Mouse (Mus musculus) adrenal gland, adult 18-20 months (tissue): ENCODE measurements around the gene Adgrf4. TPM values are rescaled to one million over a fixed set of nuclear protein-coding genes. Genes with fewer than 3 reads are reported as not detected.
A peak's percentile ranks its signal among the peaks of the same experiment; 100 is the strongest.

Experiments
- DNase-seq, 2 experiments: peaks; one replicate each; pipeline ENCODE4 v3.0.0; 2021 to 2022; ENCODE audit warnings: low spot score in 2 of 2
- long read RNA-seq, 2 experiments: library from polyadenylated mRNA; stranded (forward); transcript quantifications; one replicate each; pipeline ENCODE4 v2.0.0; 2021
- total RNA-seq, 2 experiments: library from RNA; stranded (reverse); gene quantifications; 1 replicate in 1 of 2; 2 replicates in 1 of 2; pipeline ENCODE4 v1.2.3; 2021

Gene Adgrf4
- under 1 TPM; 0.10 to 0.30 TPM for total RNA-seq
- long read RNA-seq, experiment 1, result 0 reads
- long read RNA-seq, experiment 2, result 0 reads

- no peak for DNase-seq
These were observed at the start of gene Adgrf4 for GRCm38 (mm10) chr17:42692136-42692535. Adgrf4 (minus strand) TSS chr17:42692284.

- DNase-seq, result no peak
These were observed 49.7 kb upstream of the Adgrf4 start, which contains the start of gene Adgrf2 for GRCm38 (mm10) chr17:42741801-42742217. Adgrf2 (minus strand) TSS chr17:42742179.

- no peak for DNase-seq
These were observed 46.7 kb upstream of the Adgrf4 start for GRCm38 (mm10) chr17:42738794-42739193.

DNA sequence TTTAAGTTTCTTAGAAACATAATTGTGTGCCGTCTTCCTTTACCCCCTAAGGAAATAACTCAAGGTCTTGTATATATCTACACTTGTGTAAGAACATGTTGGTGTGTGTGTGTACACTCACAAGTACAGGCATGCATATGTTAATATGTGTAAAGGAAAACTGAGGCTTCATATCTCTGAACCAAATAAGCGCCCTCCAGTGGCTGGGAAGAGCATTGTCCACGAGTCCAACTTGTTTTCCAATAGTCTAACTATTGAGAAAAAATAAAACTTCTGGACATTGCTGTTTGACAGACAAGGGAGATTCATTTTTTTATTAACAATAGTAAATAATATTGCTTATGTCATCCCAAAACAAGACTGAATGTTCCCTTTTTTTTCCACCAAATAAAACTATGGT is 25.1 kb upstream of the Adgrf4 start:
- no peak for DNase-seq

DNA sequence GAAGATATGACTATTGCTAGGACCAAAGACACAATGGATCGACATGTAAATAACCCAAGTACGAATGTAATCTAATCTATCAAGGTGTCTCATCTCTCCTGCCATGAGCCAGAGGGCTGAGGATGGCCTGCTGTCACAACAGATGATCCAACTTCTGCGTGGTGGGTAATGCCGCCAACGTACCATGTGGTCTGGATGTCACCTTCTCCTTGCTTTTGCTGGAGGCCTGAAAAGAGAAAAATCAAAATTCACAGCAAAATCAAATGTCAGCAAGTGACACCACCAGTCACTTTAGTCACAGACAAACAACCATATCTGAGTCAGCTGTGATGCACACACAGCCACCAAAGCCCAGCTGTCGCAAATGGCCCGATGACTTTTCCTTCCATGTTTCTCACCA is 22.9 kb upstream of the Adgrf4 start:
- DNase-seq, result no peak

GRCm38 (mm10) chr17:42710717-42711116 is 18.6 kb upstream of the Adgrf4 start:
- DNase-seq, result no peak

- no peak for DNase-seq
These were observed 13.5 kb upstream of the Adgrf4 start for GRCm38 (mm10) chr17:42705611-42706010.

- DNase-seq, result no peak
These were observed 10.1 kb upstream of the Adgrf4 start for GRCm38 (mm10) chr17:42702198-42702597.

- DNase-seq, result no peak
These were observed 2.6 kb upstream of the Adgrf4 start for GRCm38 (mm10) chr17:42694730-42695129.

GRCm38 (mm10) chr17:42690531-42690930 is 1.6 kb downstream of the Adgrf4 start:
- no peak for DNase-seq

DNA sequence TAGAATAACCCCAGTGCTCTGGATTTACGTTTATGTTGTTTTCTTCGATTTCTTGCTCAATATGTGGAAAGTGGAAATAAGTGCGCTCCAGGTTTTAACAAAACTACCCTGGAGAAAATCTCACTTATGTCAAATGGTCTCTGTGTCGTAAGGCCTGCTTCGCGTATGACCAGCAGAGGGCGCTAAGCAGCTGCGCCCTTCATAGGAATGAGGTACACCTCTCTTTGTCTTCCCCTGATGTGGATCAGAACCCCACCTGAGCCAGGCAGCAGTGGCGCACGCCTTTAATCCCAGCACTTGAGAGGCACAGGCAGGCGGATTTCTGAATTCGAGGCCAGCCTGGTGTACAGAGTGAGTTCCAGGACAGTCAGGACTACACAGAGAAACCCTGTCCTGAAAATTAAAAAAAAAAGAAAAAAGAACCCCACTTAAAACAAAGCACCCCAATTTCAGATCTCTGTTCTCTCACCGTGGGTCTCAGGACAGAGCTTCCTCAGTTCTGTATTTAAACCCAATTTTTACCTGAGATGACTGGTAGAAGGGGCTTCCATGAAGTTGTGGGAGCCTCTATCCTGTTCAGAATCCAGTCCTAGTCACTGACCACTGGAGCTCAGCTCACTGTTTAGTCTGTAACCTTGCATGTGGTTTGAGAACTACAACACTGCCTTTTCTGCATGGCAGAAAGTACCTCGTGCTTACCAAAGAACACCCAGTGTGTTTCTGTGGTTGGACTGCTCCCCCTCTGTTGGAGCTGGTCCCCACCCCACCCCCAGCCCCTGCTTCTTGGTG is 33.3 kb downstream of the Adgrf4 start:
- DNase-seq, result peak; percentile 36 to 43

- no peak for DNase-seq
These were observed 48.7 kb downstream of the Adgrf4 start for GRCm38 (mm10) chr17:42643416-42643815.

GRCm38 (mm10) chr17:42630206-42630605 is 61.9 kb downstream of the Adgrf4 start:
- DNase-seq, result no peak

GRCm38 (mm10) chr17:42613043-42613737 is 78.9 kb downstream of the Adgrf4 start:
- DNase-seq, result peak in 1 of 2 experiments; percentile 19

DNA sequence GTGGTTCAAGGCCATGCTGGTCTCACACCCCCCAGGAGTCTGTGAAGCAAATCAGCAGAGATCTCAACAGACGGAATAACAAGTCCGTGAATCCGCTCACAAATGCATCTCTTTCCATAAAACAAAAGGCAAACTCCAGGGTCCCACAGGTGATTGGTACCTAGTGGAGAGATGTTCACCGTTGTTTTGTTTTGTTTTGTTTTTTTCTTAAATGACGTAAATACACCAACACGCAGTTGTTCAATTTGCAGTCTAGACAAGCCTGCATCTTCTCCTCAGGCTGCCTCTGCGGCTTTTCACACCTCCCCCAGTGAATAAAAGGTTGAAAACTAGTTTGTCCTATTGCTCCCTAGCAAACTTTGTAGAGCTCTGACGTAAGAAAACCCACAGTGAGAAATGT is 80.8 kb downstream of the Adgrf4 start, which contains the start of gene Opn5:
Gene Opn5 (minus strand): TSS at position 101 of the 400 bp plus-strand sequence.
- no peak for DNase-seq

- no peak for DNase-seq
These were observed 83.8 kb downstream of the Adgrf4 start for GRCm38 (mm10) chr17:42608270-42608669.

Other genes starting within 250 kb of the Adgrf4 start
- not detected for gene Opn5, start 80.9 kb downstream of the Adgrf4 start, total RNA-seq
- under 1 TPM in 1 of 2 experiments, not detected in 1; 0.13 TPM for gene Adgrf2, start 49.9 kb upstream of the Adgrf4 start, total RNA-seq
- 10 to 100 TPM; 39.4 to 51.7 TPM for gene Cd2ap, start 184.4 kb upstream of the Adgrf4 start, total RNA-seq